Mouse (Mus musculus) urinary bladder, postnatal 14 days (tissue): ENCODE measurements at regions not wholly inside any gene's neighbourhood (a gene's known extent, or its start where the extent isn't known, plus 50 kb on each side); places are given as distances from the start of the nearest gene placed in this dataset.
"Not testable (repeated sequence)": the region's sequence is repeated elsewhere in the genome, so short reads cannot be mapped to it uniquely, and the experiment has no call there.

Source experiments
- DNase-seq: peaks from one replicate; pipeline ENCODE4 v3.0.0; 2021; ENCODE audit warnings: low spot score

DNA sequence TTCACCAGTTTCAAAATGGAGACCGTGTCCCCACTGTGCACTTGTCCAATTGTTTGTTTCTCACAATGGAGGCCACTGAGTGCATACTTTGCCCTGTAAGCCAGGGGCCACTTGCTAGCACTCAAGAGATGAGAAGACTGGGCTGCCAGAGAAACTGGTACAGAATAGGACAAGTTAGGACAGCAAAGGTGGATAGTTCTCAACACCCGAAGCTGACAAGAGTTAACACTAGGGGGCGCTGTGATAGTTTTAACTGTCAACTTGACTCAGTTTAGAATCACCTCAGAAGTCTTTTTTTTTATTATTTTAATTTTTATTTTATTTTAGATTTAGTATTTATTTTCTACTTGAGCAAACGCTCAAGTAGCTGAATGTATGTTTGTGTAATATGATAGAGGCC, 188.2 kb upstream of the Asap2 start:
- not testable (repeated sequence) for DNase-seq

DNA sequence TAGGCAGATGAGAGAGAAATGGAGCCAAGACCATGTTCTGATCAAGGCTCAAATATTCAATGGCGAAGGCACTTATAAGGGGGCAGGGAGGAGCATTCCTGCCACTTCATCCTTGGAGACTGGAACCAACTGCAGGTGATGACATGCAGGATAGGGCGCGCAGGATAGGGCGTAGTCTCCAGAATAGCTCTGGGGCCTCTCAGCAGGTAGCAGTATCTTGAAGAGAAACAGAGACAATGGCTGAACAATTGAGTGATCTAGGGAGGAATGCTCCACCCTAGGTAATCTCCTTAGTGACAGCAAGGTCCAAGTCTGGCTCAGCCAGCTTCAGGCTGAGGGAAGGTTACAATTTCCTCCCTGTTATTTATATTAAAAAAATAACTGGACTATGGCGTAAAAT, 184.8 kb upstream of the Asap2 start:
- not testable (repeated sequence) for DNase-seq

DNA sequence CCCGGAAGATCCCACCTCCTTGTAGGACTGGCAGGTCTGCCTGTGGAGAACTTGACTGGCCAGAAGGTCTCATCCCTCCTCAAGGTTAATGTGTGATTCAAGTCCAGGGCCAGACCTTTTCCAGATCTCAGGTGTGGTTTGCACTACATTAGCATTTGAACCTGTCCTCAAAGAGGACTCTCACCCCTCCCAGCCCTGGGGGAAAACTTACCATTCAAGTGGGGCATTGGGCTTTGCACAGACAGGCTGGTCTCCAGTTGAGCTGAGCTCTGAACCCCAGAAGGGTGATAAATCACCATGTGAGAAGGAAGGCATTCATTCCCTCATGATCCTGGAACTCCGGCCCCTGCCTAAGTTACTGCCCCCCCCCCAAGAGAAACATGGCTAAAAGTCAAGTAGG, 183.6 kb upstream of the Asap2 start:
- no peak for DNase-seq

DNA sequence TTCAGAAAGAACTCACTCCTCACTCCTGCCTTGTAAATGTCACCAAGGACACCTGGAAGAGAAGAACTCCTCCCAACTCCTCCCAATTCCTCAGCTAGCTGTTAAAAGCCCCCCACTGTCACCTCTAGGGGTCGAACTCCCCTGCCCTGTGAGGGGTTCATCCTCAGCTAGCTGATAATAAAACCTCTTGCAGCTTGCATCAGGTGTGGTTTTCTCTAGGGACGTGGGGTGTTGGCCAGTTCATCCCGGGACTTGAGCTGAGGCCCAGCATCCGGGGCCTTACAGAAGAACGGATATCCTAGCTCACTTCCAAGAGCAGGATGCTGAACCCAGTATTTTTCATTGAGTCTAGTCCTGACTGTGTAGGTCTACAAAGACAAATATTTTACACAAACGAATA, 176.4 kb upstream of the Asap2 start:
- not testable (repeated sequence) for DNase-seq

DNA sequence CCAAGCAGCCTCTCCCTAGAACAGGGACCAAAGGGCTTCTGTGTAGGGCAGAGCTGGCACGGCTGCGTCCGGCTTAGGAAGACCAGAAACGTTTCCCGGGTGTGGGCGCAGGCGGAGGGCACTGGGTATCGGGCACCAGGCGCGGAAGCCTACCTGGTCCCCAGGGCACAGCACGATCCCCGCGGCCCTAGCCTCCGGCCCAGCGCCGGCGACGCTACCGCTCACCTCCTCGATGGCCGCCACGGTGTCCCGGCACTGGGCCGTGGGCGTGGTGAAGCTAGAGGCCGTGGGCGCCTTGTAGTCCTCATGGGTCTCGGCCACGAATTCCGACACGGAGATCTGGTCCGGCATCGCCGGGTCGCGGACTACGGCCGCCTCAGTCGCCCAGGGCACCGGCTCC, 175.1 kb upstream of the Asap2 start:
- not testable (repeated sequence) for DNase-seq

DNA sequence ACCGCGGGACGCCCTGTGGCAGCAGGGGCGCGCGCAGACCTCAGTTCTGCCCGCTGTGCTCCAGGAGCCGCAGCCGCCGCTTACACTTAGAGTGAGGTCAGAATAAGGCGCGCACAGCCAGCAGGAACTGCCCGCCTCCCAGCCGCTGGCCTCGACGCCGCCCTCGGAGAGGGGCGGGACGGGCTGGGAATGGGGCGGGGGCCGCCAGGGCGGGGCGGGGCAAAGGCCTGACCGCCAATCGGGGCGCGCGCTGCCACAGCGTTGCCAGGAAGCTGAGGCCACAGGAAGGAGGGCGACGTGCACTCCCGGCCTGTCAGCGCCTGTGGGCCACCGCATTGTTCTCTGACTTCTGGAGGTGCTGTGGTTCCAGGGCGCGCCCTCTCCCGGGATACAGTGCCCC, 174.7 kb upstream of the Asap2 start:
- peak; percentile 72 for DNase-seq

DNA sequence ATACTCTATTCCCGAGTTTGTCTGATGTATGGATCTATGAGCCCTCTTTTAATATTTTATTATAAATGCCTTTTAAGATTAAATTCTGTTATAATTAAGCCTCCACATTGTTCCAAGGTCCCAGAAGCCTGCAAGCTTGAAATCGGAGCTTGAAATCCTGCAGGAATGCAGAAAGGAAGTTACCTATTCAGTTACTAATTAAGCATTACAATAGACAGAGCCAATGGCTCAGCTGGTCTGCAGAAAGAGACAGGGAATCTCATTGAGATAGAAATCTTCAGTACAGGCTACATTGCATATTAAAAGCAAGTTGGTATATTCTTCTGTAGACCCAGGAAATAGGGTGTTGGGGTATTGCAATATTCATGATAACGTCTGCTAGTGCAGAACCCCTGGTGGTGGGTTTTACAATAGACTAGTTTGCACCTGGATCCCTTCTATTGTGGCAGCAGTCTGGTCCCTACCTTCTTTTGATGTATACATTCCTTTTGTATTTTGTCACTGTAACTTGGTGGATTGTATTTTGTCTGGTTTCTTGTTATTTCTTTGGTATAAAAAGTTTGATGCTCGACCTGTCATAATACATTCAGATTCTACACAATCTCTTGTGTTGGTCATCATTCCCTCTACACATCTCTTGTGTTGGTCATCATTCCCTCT, 146.5 kb upstream of the Asap2 start:
- not testable (repeated sequence) for DNase-seq

DNA sequence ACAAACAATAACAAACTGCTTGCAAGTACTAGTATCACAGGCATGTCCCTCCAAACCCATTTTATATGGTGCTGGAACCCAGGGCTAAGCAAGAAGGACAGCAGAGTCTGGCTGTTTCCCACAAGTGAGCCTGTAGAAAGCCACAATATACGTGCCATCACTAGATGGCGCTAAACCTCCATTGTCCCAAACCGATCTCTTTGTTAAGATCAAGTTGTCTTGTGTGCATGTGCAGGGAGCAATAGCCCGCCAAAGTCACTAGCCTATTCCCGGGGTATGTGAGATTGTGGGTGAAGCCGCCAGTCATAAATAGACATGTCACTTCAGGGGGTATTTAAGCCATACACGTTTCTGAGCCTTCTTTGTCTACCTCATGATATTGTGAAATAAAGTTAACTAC, 145.4 kb upstream of the Asap2 start:
- peak; percentile 25 for DNase-seq

DNA sequence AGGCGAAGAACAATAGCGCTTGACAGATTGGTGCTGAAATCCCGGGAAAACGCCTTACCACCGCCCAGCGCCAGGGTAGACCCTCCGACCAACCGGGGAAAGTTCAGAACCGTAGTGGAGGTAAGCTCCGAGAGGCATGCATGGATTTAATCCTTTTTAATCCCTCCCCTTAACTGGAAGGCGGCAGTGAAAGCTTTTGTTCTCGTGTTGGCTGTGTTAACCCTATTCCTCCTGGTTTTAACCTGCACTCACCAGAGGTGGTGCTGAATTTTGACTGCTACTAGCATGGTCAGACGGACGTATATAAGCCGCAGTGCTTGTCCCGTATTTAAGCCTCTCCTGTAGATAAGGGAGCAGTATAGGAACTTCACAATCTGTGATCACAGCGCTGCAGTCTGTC, 145.0 kb upstream of the Asap2 start:
- no peak for DNase-seq

DNA sequence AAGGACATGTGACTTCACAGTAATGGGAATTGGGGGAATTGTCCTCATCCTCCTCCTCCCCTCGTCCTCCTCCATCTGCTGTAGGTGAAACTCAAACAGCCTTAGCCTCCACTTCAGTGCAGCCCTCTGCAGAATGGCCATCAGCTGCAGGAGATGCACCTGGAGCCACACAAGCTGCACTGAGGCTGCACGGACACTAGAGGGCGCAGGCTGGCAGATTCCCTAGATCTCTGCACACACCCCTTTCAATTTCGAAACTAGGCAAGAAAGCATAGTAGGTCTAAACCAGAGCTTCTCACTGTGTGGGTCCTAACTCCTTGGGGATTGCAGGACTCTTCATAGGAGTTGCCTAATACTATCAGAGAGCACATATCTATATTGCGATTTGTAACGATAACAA, 106.2 kb upstream of the Asap2 start:
- DNase-seq: not testable (repeated sequence)

DNA sequence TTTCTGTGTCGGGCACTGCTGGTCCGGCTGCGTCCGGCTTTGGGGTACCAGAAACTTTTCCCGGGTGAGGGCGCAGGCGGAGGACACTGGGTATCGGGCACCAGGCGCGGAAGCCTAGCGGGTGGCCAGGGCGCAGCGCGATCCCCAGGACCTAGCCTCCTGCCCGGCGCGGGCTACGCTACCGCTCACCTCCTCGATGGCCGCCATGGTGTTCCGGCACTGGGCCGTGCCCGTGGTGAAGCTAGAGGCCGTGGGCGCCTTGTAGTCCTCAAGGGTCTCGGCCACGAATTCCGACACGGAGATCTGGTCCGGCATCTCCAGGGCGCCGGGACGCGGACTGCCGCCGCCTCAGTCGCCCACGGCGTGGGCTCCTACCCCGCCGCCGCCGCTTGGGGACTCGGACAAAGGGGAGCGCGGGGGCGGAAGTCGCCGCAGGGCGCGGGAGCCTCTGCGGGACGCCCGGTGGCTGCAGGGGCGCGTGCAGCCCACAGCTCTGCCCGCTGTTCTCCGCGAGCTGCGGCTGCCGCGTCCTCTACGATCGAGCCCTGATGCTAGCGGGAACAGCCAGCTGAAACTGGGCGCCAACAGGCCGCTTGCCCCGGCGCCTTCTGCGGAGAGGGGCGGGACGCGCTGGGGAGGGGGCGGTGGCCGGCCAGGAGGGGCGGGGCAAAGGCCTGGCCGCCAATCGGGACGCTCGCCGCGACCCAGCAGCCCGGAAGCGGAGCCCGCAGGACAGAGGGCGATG, 69.4 kb upstream of the Asap2 start:
- DNase-seq: peak; percentile 63

DNA sequence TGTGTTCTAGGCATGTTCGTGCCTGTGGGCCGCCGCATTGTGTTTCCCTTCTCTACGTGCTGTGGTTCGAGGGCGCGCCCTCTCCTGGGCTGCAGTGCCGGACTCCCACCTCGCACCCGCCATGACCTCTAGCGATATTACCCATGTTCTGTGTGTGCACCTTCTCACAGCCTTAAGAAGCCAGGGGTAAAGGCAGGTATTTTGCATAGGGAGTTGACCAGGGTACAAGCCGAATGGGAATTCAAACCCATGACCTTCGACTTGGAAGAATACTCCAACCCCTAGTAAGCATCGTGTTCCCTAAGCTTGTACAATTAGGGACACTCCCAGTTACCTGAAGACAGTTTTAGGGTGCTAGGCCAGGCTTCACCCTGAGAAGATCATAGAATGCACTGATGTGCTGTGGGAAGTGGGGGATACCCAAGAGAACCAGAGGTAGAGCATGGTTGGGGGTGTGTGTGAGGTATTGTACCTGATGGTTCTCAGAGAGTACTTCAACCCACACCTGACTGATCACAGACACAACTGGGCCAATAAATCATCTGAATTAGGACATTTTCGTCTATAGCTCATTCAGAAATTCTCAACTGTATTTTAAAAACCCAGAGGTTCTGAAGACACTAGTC, 68.7 kb upstream of the Asap2 start:
- DNase-seq: not testable (repeated sequence)

DNA sequence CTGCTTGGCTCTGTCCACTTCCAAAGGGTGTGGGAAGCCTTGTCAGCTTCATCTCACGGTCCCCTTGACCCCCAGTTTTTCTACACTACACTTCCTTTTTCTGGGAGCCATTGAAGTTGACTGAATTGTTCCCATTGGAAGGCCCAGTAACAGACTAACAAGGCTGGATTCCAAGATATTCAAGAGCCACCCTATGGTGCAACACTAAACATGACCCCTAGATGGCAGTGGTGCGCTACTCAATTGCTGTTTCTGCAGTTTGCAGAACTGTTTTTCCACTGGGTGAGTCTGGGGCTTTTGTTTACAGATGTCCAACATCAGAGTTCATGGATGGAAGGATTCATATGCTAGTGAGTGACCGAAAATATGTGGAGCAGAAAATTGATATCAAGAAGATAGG, 61.3 kb upstream of the Asap2 start:
- peak; percentile 15 for DNase-seq
